Mouse (Mus musculus) lung, postnatal 0 days (tissue): ENCODE data around the gene Zbtb7b.

Experiments
- CTCF ChIP-seq: IDR thresholded peaks from 2 replicates; pipeline ENCODE4 v1.5.1; 2016; ENCODE audit warnings: antibody characterized with exemption, mild to moderate bottlenecking
- EP300 ChIP-seq: IDR thresholded peaks from 2 replicates; pipeline ENCODE4 v1.6.1; 2016; ENCODE audit warnings: antibody characterized with exemption, mild to moderate bottlenecking, control low read depth

DNA sequence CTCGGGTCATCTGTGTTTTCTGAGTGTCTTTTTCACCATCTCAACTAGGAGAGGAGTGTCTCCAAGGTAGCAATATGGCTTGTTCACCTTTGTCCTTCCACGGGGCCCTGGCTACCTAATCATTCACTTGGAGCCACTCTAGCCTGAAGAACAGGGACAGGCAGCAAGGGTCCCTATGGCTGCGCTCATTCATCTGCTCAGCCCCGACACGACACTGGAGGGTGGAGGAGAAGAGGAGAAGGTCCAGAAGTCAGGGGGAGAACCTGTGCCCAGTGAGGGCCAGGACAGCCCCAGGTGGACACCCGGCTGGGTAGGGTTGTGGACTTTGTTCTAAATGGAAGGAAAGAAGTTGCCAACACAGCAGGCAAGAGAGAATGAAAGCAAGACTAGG is 39.1 kb downstream of the Zbtb7b start:
- no peak for TF ChIP-seq EP300
- no peak for TF ChIP-seq CTCF
